Mouse (Mus musculus) left cerebral cortex, postnatal 36 days (tissue): Measurements from ENCODE around the gene Hp1bp3. TPM values are rescaled to one million over a fixed set of nuclear protein-coding genes. Genes with fewer than 3 reads are reported as not detected.

Experiments used
- DNase-seq, 2 experiments: peaks; one replicate each; pipeline ENCODE4 v3.0.0; 2021 to 2022; ENCODE audit warnings: low spot score in 2 of 2, mixed read lengths in 1 of 2
- intact Hi-C: fragments of 180-260 bp; cut with DNase I; formaldehyde crosslinking; loops from one replicate; pipeline ENCODE4 v1.15.1; 2025
- total RNA-seq, 2 experiments: library from RNA; stranded (reverse); gene quantifications; 2 replicates each; pipeline ENCODE4 v1.2.3; 2021

The Hp1bp3 gene
- 100 to 1,000 TPM; 178 to 184 TPM for total RNA-seq

GRCm38 (mm10) chr4:138216200-138216890 lies at the start of gene Hp1bp3:
Gene Hp1bp3, plus strand, starts transcription at chr4:138216296.
- DNase-seq: peak in 1 of 2 experiments; percentile 80
- intact Hi-C loops: no loop called here

GRCm38 (mm10) chr4:138166519-138166918 lies 49.6 kb upstream of the Hp1bp3 start:
- DNase-seq: peak; percentile 48 to 55
- intact Hi-C loops: no loop called here

- intact Hi-C loops: no loop called here
- no peak for DNase-seq
Observed at GRCm38 (mm10) chr4:138168162-138168561, 47.9 kb upstream of the Hp1bp3 start.

GRCm38 (mm10) chr4:138169420-138169819 lies 46.7 kb upstream of the Hp1bp3 start:
- intact Hi-C loops: no loop called here
- DNase-seq: no peak

GRCm38 (mm10) chr4:138172686-138173085 lies 43.4 kb upstream of the Hp1bp3 start:
- DNase-seq: no peak
- intact Hi-C loops: no loop called here

GRCm38 (mm10) chr4:138179391-138179790 lies 36.7 kb upstream of the Hp1bp3 start:
- intact Hi-C loops: no loop called here

GRCm38 (mm10) chr4:138180719-138181118 lies 35.4 kb upstream of the Hp1bp3 start:
- no peak for DNase-seq
- intact Hi-C loops: no loop called here

More at GRCm38 (mm10) chr4:138179391-138179790, 36.7 kb upstream of the Hp1bp3 start:
- DNase-seq: no peak

GRCm38 (mm10) chr4:138184056-138184455 lies 32.0 kb upstream of the Hp1bp3 start:
- intact Hi-C loops: no loop called here
- no peak for DNase-seq

GRCm38 (mm10) chr4:138184573-138184981 lies 31.5 kb upstream of the Hp1bp3 start:
- no peak for DNase-seq
- intact Hi-C loops: no loop called here

GRCm38 (mm10) chr4:138185961-138186360 lies 30.1 kb upstream of the Hp1bp3 start:
- DNase-seq: no peak
- intact Hi-C loops: no loop called here

- DNase-seq: no peak
- intact Hi-C loops: no loop called here
Observed at GRCm38 (mm10) chr4:138187995-138188394, 28.1 kb upstream of the Hp1bp3 start.

- no peak for DNase-seq
- intact Hi-C loops: no loop called here
Observed at GRCm38 (mm10) chr4:138192561-138192960, 23.5 kb upstream of the Hp1bp3 start.

GRCm38 (mm10) chr4:138200769-138201168 lies 15.3 kb upstream of the Hp1bp3 start:
- DNase-seq: no peak
- intact Hi-C loops: no loop called here

- intact Hi-C loops: no loop called here
- no peak for DNase-seq
Observed at GRCm38 (mm10) chr4:138201696-138202095, 14.4 kb upstream of the Hp1bp3 start.

GRCm38 (mm10) chr4:138210116-138210515 lies 6.0 kb upstream of the Hp1bp3 start:
- DNase-seq: no peak
- intact Hi-C loops: no loop called here

GRCm38 (mm10) chr4:138213861-138214260 lies 2.2 kb upstream of the Hp1bp3 start:
- intact Hi-C loops: no loop called here
- DNase-seq: no peak

GRCm38 (mm10) chr4:138215671-138216199 lies 361 bp upstream of the Hp1bp3 start:
- no peak for DNase-seq

GRCm38 (mm10) chr4:138216891-138217392 lies 846 bp downstream of the Hp1bp3 start:
- intact Hi-C loops: no loop called here

More at GRCm38 (mm10) chr4:138215671-138216199, 361 bp upstream of the Hp1bp3 start:
- intact Hi-C loops: no loop called here

GRCm38 (mm10) chr4:138217441-138217840 lies 1.3 kb downstream of the Hp1bp3 start:
- intact Hi-C loops: no loop called here
- DNase-seq: no peak

More at GRCm38 (mm10) chr4:138216891-138217392, 846 bp downstream of the Hp1bp3 start:
- DNase-seq: peak; percentile 97 to 98

GRCm38 (mm10) chr4:138217951-138218685 lies 2.0 kb downstream of the Hp1bp3 start:
- intact Hi-C loops: no loop called here
- DNase-seq: no peak
